Mouse (Mus musculus): ENCODE data around the gene 1700019D03Rik.
A peak's percentile ranks its signal among the peaks of the same experiment; 100 is the strongest.
"Not testable (repeated sequence)": the region's sequence is repeated elsewhere in the genome, so short reads cannot be mapped to it uniquely, and the experiment has no call there.

The 1700019D03Rik gene

DNA sequence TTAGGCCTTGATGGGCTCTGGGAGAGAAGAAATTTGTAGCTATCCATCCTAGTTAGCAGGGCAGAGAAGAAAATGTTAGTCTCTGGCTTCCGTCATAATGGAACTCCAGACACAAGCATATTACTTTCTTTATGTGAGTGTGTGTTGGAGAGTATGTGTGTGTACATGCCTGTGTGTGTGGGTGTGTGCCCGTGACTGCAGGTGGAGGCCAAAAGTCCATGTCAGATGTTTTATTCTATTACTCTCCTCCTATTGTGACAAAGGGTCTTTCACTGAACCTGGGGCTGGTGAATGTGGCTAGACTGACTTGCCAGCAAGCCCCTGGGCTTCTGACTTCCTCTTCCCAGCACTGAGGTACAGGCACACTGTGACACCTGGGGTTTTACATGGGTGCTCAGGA lies 65.5 kb downstream of the 1700019D03Rik start:
- DNase-seq (ENCODE audit: low read depth), result no peak

DNA sequence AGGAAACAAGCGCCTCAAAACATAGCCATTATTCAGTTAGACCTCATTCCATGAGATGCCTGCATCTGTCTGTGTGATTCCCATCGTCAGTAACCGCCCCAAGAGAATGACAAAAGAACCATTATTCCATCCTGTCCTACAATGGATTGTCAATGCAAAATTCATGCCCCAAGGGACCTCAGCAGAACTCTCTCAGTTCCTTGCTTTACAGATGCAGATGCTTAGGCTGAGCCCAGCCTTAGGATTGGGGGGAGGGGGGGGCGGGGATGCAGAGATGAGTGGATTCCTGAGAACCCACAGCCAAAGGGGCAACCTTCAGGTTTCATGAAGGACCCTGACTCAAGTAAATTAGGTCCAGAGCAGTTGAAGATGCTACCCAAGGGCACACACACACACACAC lies 66.4 kb downstream of the 1700019D03Rik start:
- DNase-seq (ENCODE audit: low read depth), result no peak

DNA sequence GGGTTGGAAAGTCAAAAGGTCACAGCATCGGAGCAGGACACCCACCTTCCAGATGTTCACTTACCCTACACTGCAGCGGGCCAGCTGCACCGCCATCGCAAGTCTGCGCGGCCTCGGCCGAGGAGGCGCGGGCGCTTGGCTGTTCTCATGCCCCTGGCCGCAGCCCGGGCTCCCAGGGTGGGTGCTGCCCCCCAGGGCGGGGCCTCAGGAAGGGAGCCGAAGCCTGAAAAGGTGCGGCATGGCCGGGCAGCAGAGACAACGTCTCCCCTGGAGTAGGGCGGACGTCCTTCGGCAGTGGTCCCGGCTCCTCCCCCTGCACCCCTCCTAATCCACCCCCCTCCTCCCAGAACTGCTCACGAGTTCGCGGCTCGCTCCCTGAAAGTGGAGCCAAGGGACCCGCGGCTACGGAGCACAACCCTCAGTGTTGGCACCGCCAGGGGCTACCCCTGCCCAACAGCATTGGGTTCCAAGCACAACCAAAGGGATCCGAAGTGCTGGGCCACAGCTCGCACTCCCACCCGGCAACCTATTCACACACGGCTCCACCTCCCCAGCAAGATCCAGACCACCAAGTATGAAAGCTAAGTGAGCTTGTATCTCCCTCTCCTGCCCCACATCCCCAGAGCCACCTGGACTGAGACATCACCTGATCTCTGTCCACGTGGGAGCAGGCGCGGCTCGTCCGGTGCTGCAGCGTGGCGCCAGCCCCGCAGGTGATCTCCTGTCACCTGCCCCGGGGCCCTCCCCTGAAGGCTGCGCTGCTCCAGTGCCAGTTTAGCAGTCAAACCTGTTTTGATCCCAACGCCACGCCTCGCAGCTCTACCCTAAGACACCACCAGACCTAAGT lies 67.2 kb downstream of the 1700019D03Rik start:
- DNase-seq (ENCODE audit: low read depth), result no peak

DNA sequence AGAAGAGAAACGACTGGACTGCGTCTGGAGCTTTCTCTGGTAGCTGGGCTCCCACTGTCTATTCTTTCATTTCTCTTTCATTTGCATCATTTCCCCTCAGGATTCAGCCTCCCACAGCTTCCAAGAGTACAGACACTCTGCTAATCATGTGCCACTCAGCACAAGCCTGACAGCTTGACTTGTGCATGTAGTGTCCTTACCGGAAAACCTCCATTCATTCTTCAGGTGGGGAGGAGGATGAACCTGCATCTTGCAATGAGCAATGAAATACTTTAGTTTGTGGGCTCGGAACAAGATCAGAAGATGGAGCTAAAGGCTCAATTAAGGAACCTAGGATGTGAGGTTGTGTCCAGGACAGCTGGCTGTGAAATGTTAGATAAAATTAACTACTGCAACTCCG lies 67.8 kb downstream of the 1700019D03Rik start:
- DNase-seq (ENCODE audit: low read depth), result no peak

DNA sequence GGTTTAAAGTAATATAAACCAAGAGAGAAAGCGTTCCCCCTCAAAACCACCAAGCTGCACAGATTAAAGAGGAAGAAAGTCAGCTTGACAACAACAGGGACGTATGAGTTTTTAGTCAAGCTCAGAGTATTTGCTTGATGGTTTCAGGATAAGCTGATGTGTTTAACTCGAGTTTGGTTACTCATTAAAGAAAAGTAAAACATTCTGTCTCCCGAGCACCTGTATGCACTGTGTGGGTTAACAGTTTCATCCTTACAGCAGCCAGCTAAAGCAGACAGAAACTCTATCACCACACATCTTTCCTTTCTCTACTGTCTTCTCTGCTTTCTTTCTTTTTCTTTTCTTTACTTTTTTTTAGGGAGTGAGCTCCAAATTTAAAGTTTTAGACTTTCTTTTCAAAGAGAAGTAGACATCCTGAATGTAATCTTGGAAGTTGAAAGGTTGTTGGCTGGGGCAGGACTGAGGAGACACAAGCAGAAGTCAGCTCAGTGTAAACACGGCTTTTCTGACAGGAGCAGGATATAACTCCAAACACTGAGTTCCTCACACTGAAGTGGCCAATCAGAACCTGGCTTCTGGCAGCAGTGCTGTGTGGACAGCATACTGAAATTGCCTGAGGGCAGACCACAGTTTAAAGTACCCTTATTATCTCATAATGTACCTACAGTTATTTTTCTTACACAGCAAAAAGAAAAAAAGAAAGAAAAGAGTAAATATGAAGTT lies 68.7 kb downstream of the 1700019D03Rik start:
- peak; percentile 57 for DNase-seq (ENCODE audit: low read depth)

DNA sequence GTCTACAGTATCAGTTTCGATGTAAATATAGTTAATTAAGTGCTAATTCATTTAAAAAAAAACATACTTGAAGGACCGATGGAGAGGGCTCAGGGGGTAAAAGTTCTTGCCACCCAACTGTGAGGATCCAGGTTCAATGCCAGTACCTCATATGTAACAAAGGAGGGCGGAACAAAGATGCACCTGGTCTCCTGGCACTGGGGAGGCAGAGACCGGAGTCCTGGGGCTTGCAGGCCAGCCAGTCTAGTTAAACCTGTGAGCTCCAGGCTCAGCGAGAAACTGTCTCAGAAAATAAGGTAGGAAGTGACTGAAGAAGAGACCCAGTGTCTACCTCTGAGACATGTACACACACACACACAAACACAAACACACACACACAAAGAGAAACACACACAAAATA lies 72.1 kb downstream of the 1700019D03Rik start:
- no peak for DNase-seq (ENCODE audit: low read depth)

DNA sequence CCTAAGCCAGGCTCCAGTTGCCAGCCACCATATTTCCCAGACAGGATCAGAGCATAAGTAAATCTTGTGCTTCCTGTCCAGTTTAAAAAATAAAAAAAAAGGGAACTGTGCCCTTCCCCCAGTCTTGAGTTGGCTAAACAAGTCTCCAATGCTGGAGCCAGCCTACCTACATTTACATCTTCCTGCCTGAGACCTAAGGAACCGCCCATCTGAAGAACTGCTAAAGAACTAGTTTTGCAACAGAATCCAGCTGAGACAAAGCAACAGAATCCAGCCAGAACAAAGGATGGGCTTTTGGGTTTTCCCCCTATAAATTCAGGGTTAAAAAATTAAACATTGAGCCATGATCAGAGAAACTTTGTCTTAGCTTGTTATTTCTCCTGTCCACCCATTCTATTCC lies 81.0 kb downstream of the 1700019D03Rik start:
- no peak for DNase-seq (ENCODE audit: low read depth)

DNA sequence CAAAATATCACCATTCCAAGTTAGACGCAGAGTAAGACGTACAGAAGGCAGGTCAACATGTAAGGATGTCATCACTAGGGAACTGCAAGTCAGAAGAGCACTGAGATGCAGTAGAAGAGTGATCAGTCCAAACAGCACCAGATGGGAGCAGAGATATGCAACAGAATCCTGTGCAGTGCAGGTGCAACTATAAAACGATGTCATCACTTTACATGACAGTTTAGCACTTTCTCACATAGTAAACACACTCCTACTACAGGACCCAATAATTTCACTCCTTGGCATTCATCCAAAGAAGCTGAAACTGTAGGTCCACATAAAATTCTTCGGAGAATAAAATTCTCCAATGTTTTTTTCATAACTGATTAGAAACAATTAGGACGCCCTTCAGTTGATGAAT lies 85.5 kb downstream of the 1700019D03Rik start:
- DNase-seq (ENCODE audit: low read depth), result no peak

DNA sequence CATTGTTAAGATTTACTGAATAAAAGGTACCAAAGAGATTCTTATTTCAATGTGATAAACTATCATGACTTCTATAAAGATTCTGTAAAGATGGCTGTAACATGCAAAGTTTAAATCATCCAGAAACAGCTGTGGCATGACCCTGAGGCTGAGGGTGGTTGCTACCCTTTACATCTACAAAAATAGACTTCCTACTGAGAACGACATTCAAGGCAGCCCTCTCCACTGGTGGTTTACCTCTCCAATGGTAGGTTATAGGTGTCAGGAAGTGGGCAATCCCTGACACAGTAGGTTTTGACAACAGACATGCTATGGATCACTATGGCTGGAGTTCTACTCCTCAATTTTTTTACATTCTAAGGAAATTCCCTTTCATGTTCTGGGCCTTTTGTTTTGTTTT lies 95.5 kb downstream of the 1700019D03Rik start:
- DNase-seq (ENCODE audit: low read depth), result not testable (repeated sequence)

DNA sequence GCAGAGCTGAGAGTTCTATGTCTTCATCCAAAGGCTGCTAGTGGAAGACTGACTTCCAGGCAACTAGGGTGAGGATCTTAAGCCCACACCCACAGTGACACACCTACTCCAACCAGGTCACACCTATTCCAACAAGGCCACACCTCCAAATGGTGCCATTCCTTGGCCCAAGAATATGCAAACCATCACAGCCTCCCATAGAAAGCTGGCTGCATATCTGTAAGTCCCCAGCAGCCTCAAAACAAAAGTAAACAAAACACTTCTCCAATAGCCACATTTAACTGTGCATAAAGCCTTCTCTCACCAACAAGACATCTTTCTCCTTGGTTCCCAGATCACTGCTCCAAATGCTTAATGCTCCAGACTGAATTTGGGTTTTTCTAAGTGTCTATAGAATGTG lies 101.1 kb downstream of the 1700019D03Rik start:
- DNase-seq (ENCODE audit: low read depth), result not testable (repeated sequence)

DNA sequence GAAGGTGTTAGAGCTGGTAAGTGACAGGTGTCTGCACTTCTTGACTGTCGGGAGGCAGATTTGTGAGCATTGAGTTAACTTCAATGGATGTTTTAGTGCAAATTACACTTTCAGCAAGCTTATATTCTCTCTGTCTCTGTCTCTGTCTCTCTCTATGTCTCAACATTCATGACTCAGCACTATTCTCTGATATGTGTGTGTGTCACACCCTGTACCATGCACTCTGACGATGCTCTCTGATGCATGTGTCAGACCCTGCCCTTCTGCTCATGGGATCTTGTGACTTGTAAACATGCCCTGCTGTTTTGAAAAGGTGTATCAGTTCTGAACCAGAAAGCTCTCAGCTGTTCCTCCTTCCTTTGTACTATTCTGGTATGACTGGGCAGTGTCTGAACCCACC lies 103.3 kb downstream of the 1700019D03Rik start:
- peak; percentile 11 for DNase-seq (ENCODE audit: low read depth)

DNA sequence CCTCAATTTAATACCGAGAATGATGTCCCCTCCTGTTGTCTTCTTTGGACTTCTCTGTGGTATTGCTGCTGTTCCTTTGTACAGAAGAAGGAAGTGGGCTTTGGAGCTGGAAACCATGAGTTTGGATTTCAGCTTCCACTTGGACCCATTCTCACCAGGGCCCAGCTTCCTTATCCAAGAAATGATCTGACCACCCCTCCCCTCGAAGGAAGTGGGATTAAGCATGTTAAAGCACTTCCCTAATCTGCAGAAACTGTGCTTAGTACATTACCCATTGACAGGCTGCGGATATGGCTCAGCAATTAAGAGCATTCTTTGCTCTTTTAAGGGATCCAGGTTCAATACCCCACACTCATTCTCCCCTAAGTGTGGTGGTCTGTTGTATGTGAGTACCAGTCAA lies 110.2 kb downstream of the 1700019D03Rik start:
- peak; percentile 32 for DNase-seq (ENCODE audit: low read depth)

DNA sequence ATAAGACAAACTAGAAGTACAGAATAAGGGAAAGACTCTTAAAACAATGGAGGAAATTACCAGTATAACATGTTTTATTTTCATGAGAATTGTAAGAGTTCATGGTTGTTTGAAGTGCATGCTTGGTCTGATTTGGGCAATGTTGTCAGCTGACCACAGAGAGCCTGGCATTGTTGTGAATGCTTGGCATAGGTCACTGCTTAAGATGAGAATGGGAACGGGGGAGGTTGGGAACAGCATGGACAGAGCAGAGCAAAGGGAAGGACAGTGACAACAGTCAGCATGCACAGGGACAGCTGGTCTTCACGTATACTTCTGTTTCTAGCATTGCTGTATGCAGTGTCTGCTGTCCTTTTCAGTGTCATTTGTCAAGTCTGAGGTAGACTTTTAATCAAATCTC lies 135.8 kb downstream of the 1700019D03Rik start:
- DNase-seq (ENCODE audit: low read depth), result no peak

All from 416B (cell line).